Mouse (Mus musculus): Measurements from ENCODE around the gene Fam3b.

The Fam3b gene

GRCm38 (mm10) chr16:97421671-97422070, 92.9 kb downstream of the Fam3b start:
- no peak for DNase-seq (ENCODE audit: low spot score in 2 of 2)
